Mouse (Mus musculus) splenic B cell, adult 2 months (primary cell): Measurements from ENCODE around the gene Ppp1r9b.
A peak's percentile ranks its signal among the peaks of the same experiment; 100 is the strongest.

ENCODE experiments used
- DNase-seq: peaks from one replicate; pipeline ENCODE4 v3.0.0-alpha.2; 2011; ENCODE audit warnings: low read depth, low spot score
- H3K27me3 ChIP-seq: 2 replicates; pipeline ENCODE4 v1.6.1; 2012; ENCODE audit warnings: mild to moderate bottlenecking, low read length, moderate library complexity, mixed read lengths; ENCODE audit not compliant: control insufficient read depth, poor library complexity, insufficient read depth, severe bottlenecking
- H3K36me3 ChIP-seq: 2 replicates; pipeline ENCODE4 v1.6.1; 2012; ENCODE audit warnings: mild to moderate bottlenecking, low read length, moderate library complexity, mixed read lengths; ENCODE audit not compliant: control insufficient read depth, poor library complexity, insufficient read depth, severe bottlenecking

Gene Ppp1r9b

DNA sequence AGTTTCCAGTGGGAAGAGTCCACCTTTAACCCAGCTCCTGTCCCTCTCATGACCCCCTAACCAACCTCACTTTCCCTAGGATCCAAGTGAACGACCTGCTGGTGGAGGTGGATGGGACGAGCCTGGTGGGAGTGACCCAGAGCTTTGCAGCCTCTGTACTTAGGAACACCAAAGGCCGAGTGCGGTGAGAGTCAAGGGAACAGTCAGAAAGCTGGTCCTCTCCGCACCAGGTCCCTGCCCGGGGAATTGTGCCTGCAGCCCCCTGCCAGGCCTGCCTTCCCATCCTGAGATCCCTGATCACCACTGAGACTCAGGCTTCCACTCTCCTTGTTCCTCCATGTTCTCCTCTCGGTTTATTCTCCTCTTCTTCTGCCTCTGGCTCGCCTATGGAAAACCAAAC lies 9.3 kb downstream of the Ppp1r9b start:
- no peak for DNase-seq
- H3K36me3 ChIP-seq: peaks cover 3% of the 10 kb centered on the region
- no peaks in the 10 kb centered on the region for H3K27me3 ChIP-seq

DNA sequence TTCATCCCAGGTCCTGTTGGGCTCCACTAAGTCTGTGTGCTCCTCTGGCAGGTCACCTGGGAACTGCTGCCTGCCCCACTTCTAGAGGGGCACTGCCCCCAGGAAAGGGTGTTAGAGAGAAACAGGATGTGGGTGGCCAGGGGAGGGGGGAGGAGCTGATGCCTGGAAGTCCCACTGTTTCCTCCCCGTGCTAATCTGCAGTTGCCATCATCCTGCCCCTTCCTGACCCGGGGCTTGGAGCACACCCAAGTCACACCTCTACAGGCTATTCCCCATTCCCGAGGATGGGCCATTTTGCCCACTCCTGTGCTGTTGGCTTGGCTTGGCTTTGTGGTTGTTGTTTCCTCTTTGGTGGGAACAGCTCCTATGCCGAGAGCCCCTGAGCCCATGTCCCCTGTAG lies 9.7 kb downstream of the Ppp1r9b start:
- H3K27me3 ChIP-seq: no peaks in the 10 kb centered on the region
- peaks cover 3% of the 10 kb centered on the region for H3K36me3 ChIP-seq
- DNase-seq: peak; percentile 35

DNA sequence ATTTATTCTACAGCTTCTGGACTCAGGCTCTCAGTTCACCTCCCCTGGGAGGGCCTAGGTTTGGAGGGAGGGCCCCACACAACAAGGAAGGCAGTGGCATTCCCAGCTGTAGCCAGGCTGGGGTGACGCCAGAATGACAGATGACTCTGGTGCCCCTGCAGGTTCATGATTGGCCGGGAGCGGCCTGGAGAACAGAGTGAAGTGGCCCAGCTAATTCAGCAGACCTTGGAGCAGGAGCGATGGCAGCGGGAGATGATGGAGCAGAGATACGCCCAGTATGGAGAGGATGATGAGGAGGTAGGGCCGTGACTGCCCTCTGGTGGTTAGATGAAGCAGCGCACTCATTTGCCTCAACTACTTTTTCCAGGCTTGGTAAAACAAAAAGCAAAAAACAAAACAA lies 10.2 kb downstream of the Ppp1r9b start:
- H3K36me3 ChIP-seq: peaks cover 3% of the 10 kb centered on the region
- H3K27me3 ChIP-seq: no peaks in the 10 kb centered on the region
- DNase-seq: peak; percentile 76

DNA sequence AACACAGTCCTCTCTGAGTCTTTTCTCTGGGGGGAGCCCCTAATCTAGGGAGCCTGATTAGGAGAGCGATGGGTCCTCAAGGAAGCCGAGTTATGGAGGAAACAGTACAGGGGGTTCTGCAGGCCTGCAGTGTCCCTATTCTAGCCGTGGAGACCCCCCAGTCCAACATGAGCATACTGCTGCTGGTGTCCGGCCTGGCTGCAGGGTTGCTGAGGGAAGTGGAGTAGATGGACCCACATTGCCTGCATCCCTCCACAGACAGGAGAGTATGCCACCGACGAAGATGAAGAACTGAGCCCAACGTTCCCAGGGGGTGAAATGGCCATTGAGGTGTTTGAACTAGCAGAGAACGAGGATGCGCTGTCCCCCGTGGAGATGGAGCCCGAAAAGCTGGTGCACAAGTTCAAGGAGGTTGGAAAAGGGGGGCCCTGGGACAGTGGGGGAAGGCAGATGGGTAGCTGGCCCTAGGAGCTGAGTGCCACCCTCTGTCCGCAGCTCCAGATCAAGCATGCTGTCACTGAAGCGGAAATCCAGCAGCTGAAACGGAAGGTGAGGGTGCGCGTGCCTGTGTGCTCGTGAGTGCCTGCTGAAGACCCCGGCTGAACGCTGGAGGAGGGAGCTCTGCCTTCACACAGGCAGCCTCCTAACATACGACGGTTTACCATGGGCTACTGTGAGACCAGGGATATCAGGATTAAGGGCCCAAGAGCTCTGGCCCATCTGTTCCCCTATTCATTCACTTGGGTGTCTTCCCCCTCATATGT lies 10.9 kb downstream of the Ppp1r9b start:
- H3K36me3 ChIP-seq: peaks cover 3% of the 10 kb centered on the region
- DNase-seq: no peak
- no peaks in the 10 kb centered on the region for H3K27me3 ChIP-seq

DNA sequence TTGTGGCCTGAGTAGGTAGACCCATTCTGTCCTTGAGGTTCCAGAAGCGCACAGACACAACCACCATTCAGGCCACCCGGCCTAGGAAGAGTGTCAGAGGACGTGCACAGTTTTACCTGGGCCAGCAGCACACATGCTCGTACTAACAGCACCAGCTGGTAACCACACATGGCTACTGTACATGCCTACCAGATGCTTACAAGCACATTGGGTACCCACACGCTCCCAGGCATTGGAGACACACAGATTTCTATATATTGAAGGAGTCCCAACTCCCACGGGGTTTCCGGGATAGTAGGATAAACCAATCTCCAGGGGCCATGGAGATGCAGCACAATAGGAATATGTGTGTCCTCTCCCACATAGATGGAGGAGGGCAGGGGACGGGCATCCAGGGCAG lies 11.9 kb downstream of the Ppp1r9b start:
- no peak for DNase-seq
- Histone ChIP-seq H3K36me3 (peaks cover 3% of the 10 kb centered on the region), H3K27me3 (no peaks in the 10 kb centered on the region)

DNA sequence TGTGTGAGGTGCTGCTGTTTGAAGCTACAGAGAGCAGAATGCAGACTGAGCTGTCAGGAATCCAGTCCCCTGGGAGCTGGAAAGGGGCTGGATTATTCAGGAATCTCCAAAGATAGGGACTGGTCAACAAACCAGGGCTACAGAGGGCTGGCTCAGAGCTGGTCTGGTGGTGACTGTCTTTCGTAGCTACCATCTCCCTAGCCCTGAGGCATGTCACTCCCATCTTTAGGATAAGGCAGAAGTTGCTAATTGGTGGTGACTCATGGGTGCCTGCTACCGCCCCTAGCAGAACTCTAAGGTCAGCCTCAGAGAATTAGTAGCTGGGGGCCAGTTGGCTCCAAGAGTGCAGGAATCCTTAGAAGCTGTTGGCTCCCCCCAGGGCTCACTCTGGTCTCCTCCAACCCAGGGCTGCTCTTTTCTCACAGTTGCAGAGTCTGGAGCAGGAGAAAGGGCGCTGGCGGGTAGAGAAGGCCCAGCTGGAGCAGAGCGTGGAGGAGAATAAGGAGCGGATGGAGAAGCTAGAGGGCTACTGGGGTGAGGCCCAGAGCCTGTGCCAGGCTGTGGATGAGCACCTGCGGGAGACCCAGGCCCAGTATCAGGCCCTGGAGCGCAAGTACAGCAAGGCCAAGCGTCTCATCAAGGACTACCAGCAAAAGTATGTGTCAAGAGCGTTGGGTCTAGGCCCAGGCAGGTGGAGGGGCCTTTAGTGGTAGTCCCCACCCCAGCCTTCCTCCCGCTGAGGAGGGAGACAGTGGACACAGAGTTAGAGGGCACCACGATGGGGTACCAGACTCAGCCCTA lies 13.5 kb downstream of the Ppp1r9b start:
- peaks cover 3% of the 10 kb centered on the region for H3K36me3 ChIP-seq
- DNase-seq: no peak
- no peaks in the 10 kb centered on the region; the same call in 1 of the 2 replicates for H3K27me3 ChIP-seq

DNA sequence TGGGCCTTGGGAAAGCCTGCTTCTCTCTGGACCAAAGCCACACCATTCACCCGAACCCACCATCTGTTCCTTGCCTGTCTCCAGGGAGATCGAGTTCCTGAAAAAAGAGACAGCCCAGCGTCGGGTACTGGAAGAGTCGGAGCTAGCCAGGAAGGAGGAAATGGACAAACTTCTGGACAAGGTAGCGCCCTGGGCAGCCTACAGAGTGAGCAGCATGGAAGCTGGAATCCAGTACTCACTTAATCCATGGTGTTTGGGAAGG lies 14.0 kb downstream of the Ppp1r9b start:
- Histone ChIP-seq H3K27me3 (no peaks in the 10 kb centered on the region; the same call in none of the 2 replicates), H3K36me3 (peaks cover 3% of the 10 kb centered on the region)
- DNase-seq: no peak

DNA sequence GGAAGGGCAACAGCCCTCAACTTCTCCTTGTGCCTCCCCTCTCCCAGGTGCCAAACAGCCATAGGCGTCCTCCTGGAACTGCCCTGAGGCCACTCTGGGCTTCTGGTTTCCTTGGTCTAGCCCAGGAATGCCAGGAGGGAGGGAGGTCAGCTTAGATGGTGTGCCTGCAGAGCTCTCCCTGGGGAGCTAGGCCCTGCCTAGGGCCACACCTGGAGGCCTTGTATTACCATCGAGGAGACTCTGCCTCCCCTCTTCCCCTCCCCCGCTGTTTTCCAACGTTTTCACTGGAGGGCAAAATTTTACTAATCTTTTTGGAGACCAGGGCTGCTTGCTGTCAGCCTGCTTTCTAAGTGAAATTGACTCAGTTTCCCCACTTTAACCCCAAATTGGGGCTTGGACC lies 15.2 kb downstream of the Ppp1r9b start:
- H3K36me3 ChIP-seq: peaks cover 3% of the 10 kb centered on the region
- no peaks in the 10 kb centered on the region; the same call in none of the 2 replicates for H3K27me3 ChIP-seq
- DNase-seq: no peak

DNA sequence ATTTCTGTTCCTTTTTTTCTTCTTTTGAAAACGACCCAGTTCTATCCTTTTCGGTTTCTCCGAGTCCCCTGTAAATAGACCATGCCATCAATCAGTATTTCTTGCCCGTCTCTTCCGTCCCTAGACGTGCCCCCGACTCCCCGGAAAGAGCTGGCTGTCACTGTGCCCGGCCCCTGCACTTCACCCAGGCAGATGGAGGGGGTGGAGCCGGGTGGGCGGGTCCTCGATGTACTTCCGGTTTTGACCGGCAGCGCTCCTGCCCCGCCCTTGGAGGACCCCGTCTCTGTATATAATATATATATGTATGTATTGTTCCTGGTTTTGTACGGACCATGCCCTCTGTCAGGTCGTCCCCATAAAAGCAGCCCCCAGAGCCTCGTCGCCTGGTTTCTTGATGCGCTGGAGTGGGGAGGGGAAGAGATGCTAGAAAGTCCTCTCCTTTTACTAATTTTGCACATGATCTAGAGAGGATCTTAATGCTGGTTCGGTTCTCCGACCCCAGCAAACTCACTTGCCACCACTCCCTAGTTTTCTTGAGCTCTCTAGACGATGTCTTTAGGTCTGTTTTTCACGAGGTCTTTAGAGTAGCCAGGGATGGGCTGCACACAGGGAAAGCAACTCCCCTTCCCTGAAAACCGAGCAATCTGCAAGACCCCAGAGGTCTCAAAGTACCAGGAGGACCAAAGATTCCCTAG lies 15.8 kb downstream of the Ppp1r9b start:
- Histone ChIP-seq H3K27me3 (no peaks in the 10 kb centered on the region; the same call in none of the 2 replicates), H3K36me3 (peaks cover 3% of the 10 kb centered on the region)
- DNase-seq: peak; percentile 78

DNA sequence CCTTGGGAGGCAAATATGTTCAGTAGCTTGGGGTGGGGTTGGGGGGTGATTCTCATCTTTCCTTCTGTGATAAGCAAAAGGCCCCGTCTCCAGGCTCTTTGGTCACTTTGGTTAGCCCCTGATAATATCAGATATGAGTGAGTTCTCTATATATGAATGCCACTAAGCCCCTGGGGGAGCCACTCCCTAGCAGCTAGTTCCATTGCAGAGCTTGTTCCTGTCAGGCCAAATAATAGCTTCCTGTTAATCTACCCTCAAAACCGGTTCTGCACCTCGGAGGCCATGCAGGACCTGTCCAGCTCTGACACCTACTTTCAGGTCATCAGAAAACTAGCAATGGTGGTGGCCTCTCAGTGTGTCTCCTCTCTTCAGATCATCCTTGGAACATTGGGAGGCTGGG lies 16.6 kb downstream of the Ppp1r9b start:
- no peak for DNase-seq

DNA sequence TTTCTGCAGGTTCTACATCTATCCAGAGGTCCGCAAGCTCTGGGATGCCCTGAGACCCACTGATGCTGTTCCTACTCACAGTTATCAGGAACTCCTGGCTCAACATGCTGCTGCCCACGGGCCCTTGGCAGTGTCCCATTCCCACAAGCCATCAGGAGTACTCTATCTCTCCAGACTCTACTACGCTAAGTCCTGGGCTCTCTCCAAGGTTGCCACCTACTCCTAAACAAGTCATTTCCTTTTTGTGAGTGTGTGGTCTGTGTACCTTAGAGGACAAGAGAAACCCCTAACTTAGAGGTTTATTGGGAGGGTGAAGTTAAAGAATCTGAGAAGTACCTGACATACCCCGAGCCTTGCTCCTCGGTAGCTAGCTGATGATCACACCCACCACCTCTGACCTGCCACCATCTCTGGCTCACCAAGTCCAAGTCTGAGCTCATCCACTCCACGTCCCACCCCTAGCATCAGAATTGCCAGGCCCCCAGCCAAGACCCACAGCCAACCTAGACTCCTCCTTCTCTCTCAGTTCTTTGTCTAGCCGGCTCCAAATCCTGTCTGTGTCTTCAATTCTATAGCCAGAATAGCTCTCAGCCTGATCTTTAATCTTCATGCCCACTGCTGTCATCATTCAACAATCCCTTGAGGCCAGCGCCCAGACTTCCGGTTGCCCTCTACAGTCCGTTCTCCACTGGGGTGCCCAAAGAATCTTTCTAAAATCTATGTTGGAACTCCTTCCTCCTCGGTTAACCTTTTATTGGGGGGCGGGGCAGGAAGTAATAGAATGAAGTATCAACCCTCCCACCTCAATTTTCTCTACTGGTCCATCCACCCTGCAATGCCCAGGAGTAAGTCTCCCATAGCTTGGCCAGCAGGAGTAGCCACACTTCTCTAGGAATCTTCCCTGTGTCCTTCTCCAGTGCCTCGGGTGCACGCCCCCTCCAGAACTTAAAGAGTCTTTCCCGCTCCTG lies 18.1 kb downstream of the Ppp1r9b start:
- no peaks in the 10 kb centered on the region for H3K36me3 ChIP-seq
- no peak for DNase-seq
- H3K27me3 ChIP-seq: no peaks in the 10 kb centered on the region; the same call in none of the 2 replicates

More for the DNA sequence above, 16.6 kb downstream of the Ppp1r9b start:
- 0 out of 2 replicates have a peak, but pooled peaks cover under 1% of the 10 kb centered on the region for H3K36me3 ChIP-seq
- no peaks in the 10 kb centered on the region; the same call in none of the 2 replicates for H3K27me3 ChIP-seq

DNA sequence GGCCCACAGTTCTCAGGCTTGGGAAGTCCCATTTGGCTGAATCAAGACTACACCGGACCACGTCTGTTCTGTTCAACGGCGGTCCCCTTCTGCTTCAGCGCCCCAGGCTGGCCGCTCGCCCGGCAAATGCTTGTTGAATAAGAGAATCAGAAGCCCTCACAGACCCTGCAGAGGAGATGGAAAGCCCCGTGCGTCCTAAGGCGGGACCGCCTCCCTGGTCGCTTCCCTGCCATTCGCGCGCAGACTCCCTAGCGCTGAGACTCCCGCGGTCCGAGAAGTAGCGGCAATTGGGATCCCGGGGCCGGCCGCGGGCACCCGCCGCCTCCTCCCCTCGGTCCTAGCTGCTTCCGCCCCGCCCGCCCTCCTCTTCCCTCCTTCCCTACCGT lies 18.8 kb downstream of the Ppp1r9b start, which contains the start of gene Samd14:
Gene Samd14, plus strand, starts transcription at position 251 of the 386 bp plus-strand sequence.
- H3K36me3 ChIP-seq: no peaks in the 10 kb centered on the region
- peak; percentile 36 for DNase-seq
- no peaks in the 10 kb centered on the region; the same call in none of the 2 replicates for H3K27me3 ChIP-seq

DNA sequence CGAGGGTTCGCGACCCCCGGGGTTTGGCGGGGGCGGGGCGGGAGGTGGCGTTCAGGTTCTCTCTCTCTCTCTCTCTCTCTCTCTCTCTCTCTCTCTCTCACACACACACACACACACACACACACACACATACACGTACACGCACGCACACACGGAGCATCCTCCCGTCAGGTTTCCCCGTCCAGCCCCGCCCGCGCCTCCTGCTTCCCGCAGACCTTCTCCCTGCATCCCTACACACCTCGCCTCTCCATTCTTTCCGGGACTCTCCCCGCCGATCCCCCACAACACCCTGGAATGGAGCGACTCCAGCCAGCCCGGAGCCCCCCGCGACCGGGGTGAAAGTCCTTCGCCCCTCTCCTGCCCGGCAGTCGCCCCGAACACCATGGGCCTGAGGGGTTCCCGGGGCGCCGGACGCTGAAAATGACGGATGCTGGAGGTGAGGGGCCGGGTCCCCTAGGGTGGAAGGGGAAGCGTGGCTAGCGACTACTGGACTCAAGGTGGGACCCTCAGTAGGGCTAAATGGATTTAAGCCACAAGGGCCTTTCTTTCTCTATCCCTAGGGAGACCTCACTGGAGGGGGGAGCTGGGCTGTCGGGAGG lies 19.4 kb downstream of the Ppp1r9b start:
- H3K27me3 ChIP-seq: no peaks in the 10 kb centered on the region; the same call in none of the 2 replicates
- no peaks in the 10 kb centered on the region for H3K36me3 ChIP-seq
- DNase-seq: no peak
